Comparison of ENCODE assay signal across 22 mouse cellular contexts in the genomic region with DNA sequence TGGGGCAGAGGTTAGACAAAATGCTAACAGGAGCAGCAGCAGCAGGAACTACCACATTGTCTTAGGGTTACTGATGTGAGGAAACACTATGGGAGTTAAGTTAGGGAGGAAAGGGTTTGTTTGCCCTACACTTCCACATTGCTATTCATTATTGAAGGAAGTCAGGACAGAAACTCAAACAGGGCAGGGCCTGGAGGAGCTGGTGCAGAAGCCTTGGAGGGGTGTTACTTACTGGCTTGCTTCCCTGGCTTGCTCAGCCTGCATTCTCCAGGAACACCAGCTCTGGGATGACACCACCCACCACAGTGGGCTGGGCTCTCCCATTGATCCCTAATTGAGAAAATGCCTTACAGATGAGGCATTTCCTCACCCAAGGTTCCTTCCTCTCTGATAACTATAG.
DNase-seq lines count a peak whose midpoint lies in the region; TF ChIP-seq lines count a peak whose summit lies in the region.
"Had no signal": no experiment of that assay in that cellular context is flagged by ENCODE, and none has a peak within 500 bp of the region (broad histone marks: within the 10 kb centered on the region; RNA-seq: fewer than 3 reads in every experiment).

No protein-coding gene starts in this region.

- H3K9me3 ChIP-seq in heart, embryonic 10.5 days: no peaks in the 10 kb centered on the region
- H3K9me3 ChIP-seq: embryonic facial prominence, embryonic 12.5 days; forebrain, embryonic 15.5 days; kidney, embryonic 15.5 days had no signal

- TF ChIP-seq POLR2A in heart, adult 2 months (IDR thresholded peaks at IDR 0.05; ENCODE audit: insufficient read depth, low read depth, low read length): no peak

- H3K36me3 ChIP-seq in heart, embryonic 10.5 days: no peaks in the 10 kb centered on the region
- H3K36me3 ChIP-seq in heart, adult 2 months (ENCODE audit: control insufficient read depth, insufficient read depth, low read length): no peaks in the 10 kb centered on the region
- H3K36me3 ChIP-seq: embryonic facial prominence, embryonic 12.5 days; forebrain, embryonic 15.5 days; kidney, embryonic 15.5 days; limb, embryonic 12.5 days; liver, embryonic 12.5 days; midbrain, embryonic 13.5 days had no signal

- H3K79me2 ChIP-seq in heart, adult 2 months (replicated peaks; ENCODE audit: control insufficient read depth, insufficient read depth, low read length): no peaks in the 10 kb centered on the region

- peak; percentile 70 for DNase-seq in heart, embryonic 10.5 days (ENCODE audit: low spot score)
- DNase-seq in heart, adult 2 months: no peak
- peak; percentile 9 to 46 for DNase-seq in spleen, postnatal 4 days (ENCODE audit: low spot score in 2 of 2)
- no peak for DNase-seq in spleen, postnatal 36 days (ENCODE audit: low spot score in 2 of 2)
- peak; percentile 45 for DNase-seq in lung, postnatal 25 days (ENCODE audit: low spot score)
- peak; percentile 33 for DNase-seq in yolk sac, embryonic 10.5 days (ENCODE audit: low spot score)
- no peak for DNase-seq in urinary bladder, postnatal 14 days (ENCODE audit: low spot score)
- DNase-seq in adipocyte (ENCODE audit: low spot score): no peak
- DNase-seq: adrenal gland, adult 2 months; cerebellum, adult 9-10 months; gastrocnemius, postnatal 25 days; kidney, postnatal 4 days; spleen, adult 18-20 months; thymus, postnatal 25 days had no signal

- TF ChIP-seq EP300 in heart, adult 2 months (IDR thresholded peaks at IDR 0.05; ENCODE audit: insufficient read depth, low read depth, low read length): no peak

- H3K9ac ChIP-seq in heart, adult 2 months (ENCODE audit: low read depth, low read length): no peak overlapping the region
- H3K9ac ChIP-seq: embryonic facial prominence, embryonic 12.5 days; forebrain, embryonic 15.5 days; kidney, embryonic 15.5 days; limb, embryonic 12.5 days; liver, embryonic 12.5 days; midbrain, embryonic 13.5 days had no signal

- H3K4me3 ChIP-seq in heart, embryonic 10.5 days: no peak overlapping the region
- no peak overlapping the region for H3K4me3 ChIP-seq in heart, adult 2 months
- H3K4me3 ChIP-seq: embryonic facial prominence, embryonic 12.5 days; forebrain, embryonic 15.5 days; kidney, embryonic 15.5 days; limb, embryonic 12.5 days; liver, embryonic 12.5 days; midbrain, embryonic 13.5 days; myocyte had no signal

- intact Hi-C loops in heart, adult 2 months (cut with DNase I): no loop called here

- peaks cover 13% of the 10 kb centered on the region for H3K4me1 ChIP-seq in heart, embryonic 10.5 days
- no peaks in the 10 kb centered on the region for H3K4me1 ChIP-seq in heart, adult 2 months (ENCODE audit: control insufficient read depth, insufficient read depth, low read length)
- H3K4me1 ChIP-seq: liver, embryonic 12.5 days had no signal

- no peak for TF ChIP-seq CTCF in heart, adult 2 months (IDR thresholded peaks at IDR 0.05)

- peaks cover 21% of the 10 kb centered on the region for H3K27me3 ChIP-seq in heart, embryonic 10.5 days (ENCODE audit: insufficient read depth, poor library complexity, severe bottlenecking)
- no peaks in the 10 kb centered on the region for H3K27me3 ChIP-seq in heart, adult 2 months (ENCODE audit: control insufficient read depth, insufficient read depth, low read length)
- H3K27me3 ChIP-seq: CH12.LX; forebrain, embryonic 15.5 days; kidney, embryonic 15.5 days had no signal

- H3K27ac ChIP-seq in heart, embryonic 10.5 days: no peak overlapping the region
- H3K27ac ChIP-seq in heart, adult 2 months: no peak overlapping the region
- H3K27ac ChIP-seq: embryonic facial prominence, embryonic 12.5 days; forebrain, embryonic 15.5 days; kidney, embryonic 15.5 days; limb, embryonic 12.5 days; liver, embryonic 12.5 days; midbrain, embryonic 13.5 days had no signal

Comparison
In these comparisons a context has a peak if more than half of its experiments do, and no peak if none do; other contexts are left out.
1. DNase-seq: peak in heart, embryonic 10.5 days (single experiment), spleen, postnatal 4 days (2 of 2), lung, postnatal 25 days (single experiment) and yolk sac, embryonic 10.5 days (single experiment); none in heart, adult 2 months (0 of 2), spleen, postnatal 36 days (0 of 2), urinary bladder, postnatal 14 days (single experiment) and adipocyte (single experiment).